Mouse (Mus musculus) frontal cortex, postnatal 36 days (tissue): ENCODE results near the gene B4galnt4.

ENCODE experiments used
- DNase-seq, 2 experiments: peaks; one replicate each; pipeline ENCODE4 v3.0.0; 2022; ENCODE audit warnings: low spot score in 2 of 2

Gene B4galnt4

GRCm38 (mm10) chr7:141041661-141042060, 19.2 kb upstream of the B4galnt4 start:
- DNase-seq, result peak in 1 of 2 experiments; percentile 17

- no peak for DNase-seq
Observed at GRCm38 (mm10) chr7:141042539-141042938, 18.4 kb upstream of the B4galnt4 start.

DNA sequence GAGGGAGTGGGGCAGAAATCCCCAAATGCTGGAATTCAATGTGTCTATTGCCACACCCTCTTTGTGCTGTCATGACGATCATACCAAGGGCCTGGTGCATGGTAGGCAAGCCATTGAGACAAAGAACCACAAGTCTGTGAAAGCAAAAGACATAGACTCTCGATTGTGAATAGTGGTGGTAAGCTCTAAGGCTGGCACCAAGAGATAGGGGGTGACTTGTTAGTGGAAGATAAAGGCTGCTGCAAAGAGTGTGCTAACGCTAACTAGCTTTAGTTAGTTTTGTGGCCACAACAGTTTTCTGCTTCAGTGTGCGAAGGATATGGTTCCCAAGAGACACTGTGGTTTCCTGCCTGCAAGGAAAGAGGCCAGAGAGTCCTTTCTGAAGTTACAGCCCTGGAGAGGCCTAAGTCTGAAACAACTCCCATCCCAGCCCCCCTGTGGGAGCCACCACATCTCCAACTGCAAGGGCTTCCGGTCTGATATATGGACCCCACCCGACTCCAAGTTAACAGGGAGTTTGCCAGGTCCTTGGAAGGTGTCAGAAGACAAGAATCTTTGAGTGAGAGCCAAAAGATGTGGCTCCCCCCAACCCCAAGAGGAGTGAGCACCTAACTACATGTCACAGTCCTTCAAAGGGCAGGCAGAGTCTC, 13.8 kb upstream of the B4galnt4 start:
- DNase-seq, result no peak

GRCm38 (mm10) chr7:141047581-141048225, 13.2 kb upstream of the B4galnt4 start:
- peak; percentile 72 to 77 for DNase-seq

- peak; percentile 90 to 91 for DNase-seq
Observed at GRCm38 (mm10) chr7:141048226-141049218, 12.4 kb upstream of the B4galnt4 start.

GRCm38 (mm10) chr7:141049326-141049725, 11.6 kb upstream of the B4galnt4 start:
- DNase-seq, result no peak

- no peak for DNase-seq
Observed at GRCm38 (mm10) chr7:141051060-141051685, 9.7 kb upstream of the B4galnt4 start.

- DNase-seq, result no peak
Observed at GRCm38 (mm10) chr7:141052016-141052415, 8.9 kb upstream of the B4galnt4 start.

DNA sequence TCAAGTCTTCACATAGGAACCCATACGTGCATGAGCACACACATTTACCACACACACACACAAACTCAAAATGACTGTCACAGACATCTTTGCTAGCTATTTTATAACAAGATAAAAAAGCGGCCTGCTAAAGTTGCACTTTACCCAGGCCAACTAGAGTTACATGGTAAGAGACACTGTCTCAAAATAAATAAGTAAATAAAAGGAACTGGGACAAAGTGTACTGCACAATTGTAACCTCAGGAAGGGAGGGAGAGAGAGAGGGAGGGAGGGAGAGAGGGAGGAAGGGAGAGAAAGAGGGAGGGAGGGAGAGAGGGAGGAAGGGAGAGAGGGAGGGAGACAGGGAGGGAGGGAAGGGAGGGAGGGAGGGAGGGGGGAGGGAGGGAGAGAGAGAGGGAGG, 8.5 kb upstream of the B4galnt4 start:
- no peak for DNase-seq

- no peak for DNase-seq
Observed at GRCm38 (mm10) chr7:141055785-141056184, 5.1 kb upstream of the B4galnt4 start.

DNA sequence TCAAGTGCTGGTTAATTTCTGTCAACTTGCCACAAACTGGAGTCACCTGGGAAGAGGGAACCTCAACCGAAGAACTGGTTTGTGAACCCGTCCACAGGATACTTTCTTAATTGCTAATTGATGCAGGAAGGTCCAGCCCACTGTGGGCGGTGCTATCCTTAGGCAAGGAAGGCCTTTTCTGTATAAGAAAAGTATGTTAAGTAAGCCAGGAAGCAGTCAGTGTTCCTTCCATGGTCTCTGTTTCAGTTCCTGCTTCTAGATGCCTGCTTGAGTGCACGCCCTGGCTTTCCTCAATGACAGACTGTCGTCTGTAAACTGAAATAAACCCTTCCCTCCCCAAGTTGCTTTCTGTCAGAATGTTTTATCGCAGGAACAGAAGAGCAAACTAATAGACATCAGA, 3.9 kb upstream of the B4galnt4 start:
- no peak for DNase-seq

- DNase-seq, result no peak
Observed at GRCm38 (mm10) chr7:141057541-141057940, 3.4 kb upstream of the B4galnt4 start.

DNA sequence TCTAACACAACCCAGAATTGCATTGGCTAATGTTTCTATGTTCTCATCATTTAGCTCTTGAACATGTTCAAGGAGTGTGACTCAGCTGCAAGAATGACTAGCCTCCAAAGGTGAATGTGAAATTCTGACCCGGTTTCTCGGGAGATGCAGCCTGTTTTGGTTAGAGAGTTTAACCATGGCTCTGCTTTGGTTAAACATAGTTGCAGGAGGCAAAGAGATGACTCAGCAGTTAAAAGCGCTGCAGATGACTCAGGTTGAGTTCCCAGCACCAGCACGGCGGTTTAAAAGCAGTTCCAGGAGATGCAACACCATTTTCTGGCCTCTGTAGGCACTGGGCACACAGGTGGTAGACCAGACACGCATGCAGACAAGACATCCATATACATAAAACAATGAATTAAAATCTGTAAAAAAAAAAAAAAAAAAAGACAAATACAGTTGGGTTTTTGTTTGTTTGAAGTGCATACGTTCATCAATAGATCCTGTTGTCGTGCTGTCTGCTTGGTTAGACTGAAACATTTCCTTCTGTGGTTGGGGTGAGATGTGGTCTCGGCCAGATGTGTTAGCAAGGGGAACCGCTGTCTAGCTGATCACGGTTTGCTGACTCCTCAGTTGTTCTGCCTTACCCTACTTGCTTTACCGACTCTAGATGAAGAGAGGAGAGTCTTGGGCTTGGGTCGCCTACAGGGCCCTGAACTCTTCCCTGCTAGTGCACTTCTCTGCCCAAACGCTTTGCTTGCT, 2.1 kb upstream of the B4galnt4 start:
- no peak for DNase-seq

- no peak for DNase-seq
Observed at GRCm38 (mm10) chr7:141059929-141060328, 975 bp upstream of the B4galnt4 start.

GRCm38 (mm10) chr7:141061269-141061692, 377 bp downstream of the B4galnt4 start:
- no peak for DNase-seq

DNA sequence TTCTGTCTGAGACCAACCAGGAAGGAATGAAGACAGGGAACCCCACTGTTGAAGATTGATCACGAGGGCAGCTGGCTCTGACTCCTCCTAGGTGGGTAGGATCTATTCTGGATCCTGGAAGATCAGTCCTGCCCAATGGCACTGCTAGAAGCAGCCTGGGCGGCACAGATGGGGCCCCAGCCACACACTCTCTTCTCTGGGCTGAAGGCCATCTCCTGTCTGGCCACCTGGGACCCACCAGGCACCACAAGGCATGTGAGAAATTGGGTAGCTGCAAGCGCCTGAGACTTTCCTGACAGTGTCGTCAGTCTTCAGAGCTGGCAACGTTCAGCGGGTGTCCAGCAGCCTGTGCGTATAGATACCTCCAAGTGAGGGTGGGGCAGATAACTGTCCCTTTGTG, 1.6 kb downstream of the B4galnt4 start:
- peak in 1 of 2 experiments; percentile 42 for DNase-seq

GRCm38 (mm10) chr7:141063353-141063752, 2.4 kb downstream of the B4galnt4 start:
- DNase-seq, result peak in 1 of 2 experiments; percentile 47

DNA sequence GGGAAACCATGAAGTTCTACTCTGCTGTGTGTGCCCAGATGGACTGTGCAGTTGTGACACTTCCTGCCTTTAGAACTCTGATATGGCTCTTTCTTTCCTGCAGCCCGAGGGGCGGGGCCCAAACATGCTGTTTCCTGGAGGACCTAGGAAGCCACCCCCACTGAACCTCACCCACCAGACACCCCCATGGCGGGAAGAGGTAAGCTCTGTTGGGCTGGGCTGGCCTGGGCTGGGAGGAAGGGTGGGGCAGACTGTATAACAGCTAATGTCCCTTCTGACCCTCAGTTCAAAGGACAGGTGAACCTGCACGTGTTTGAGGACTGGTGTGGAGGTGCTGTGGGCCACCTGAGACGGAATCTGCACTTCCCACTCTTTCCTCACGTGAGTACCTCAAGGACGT, 3.3 kb downstream of the B4galnt4 start:
- no peak for DNase-seq

DNA sequence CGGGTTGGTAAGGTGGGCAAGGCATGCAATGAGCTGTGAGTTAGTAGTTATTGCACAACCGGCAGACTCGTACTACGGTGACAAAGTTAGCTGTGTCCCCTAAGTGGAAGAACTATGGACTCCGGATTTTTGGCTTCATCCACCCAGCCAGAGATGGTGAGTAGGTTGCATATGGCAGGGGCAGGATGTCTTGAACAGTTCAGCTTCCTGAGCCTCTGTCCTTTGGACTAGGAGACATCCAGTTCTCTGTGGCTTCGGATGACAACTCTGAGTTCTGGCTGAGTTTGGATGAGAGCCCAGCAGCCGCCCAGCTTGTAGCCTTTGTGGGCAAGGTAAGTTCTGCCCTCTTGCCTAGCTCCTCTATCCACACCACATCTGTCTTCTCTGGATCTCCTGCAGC, 3.7 kb downstream of the B4galnt4 start:
- no peak for DNase-seq

DNA sequence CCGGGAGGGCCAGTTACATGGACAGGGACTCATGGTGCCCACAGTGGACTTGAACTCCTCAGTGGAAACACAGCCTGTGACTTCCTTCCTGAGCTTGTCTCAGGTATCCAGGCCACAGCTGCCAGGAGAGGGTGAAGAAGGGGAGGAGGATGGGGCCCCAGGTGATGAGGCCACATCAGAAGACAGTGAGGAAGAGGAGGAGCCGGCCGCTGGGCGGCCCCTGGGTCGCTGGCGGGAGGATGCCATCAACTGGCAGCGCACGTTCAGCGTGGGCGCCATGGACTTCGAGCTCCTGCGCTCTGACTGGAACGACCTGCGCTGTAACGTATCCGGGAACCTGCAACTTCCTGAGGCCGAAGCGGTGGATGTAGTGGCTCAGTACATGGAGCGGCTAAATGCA, 7.4 kb downstream of the B4galnt4 start:
- DNase-seq, result no peak
